Mouse (Mus musculus) intestine, embryonic 16.5 days (tissue): ENCODE measurements around the gene Gpr183. TPM values are rescaled to one million over a fixed set of nuclear protein-coding genes. Genes with fewer than 3 reads are reported as not detected.

Experiments
- ATAC-seq: fragments of 200-750 bp; cut with Nextera tagmentation; 2 replicates; pipeline ENCODE4 v1.8.0; 2017; ENCODE audit warnings: moderate TSS enrichment, moderate library complexity
- H3K27ac ChIP-seq: fragments of 300-500 bp; sonication (generic); 2 replicates; pipeline ENCODE4 v1.5.1; 2014; ENCODE audit warnings: mild to moderate bottlenecking, low read length
- H3K27me3 ChIP-seq: fragments of 300-500 bp; sonication (generic); replicated peaks from 2 replicates; pipeline ENCODE4 v1.6.1; 2014; ENCODE audit warnings: low read length, control low read depth, mixed read lengths; ENCODE audit not compliant: control insufficient read depth, insufficient read depth
- H3K36me3 ChIP-seq: fragments of 300-500 bp; sonication (generic); 2 replicates; pipeline ENCODE4 v1.6.1; 2014; ENCODE audit warnings: low read length, control low read depth; ENCODE audit not compliant: control insufficient read depth, insufficient read depth
- H3K4me1 ChIP-seq: fragments of 300-500 bp; sonication (generic); 2 replicates; pipeline ENCODE4 v1.6.1; 2014; ENCODE audit warnings: low read length, control low read depth, mixed read lengths; ENCODE audit not compliant: control insufficient read depth, insufficient read depth
- H3K4me2 ChIP-seq: fragments of 300-500 bp; sonication (generic); 2 replicates; pipeline ENCODE4 v1.6.1; 2014; ENCODE audit warnings: low read depth, low read length, control low read depth
- H3K4me3 ChIP-seq: fragments of 300-500 bp; sonication (generic); 2 replicates; pipeline ENCODE4 v1.5.1; 2014; ENCODE audit warnings: mild to moderate bottlenecking, low read length
- H3K9ac ChIP-seq: fragments of 300-500 bp; sonication (generic); 2 replicates; pipeline ENCODE4 v1.6.1; 2014; ENCODE audit warnings: low read depth, low read length
- H3K9me3 ChIP-seq: fragments of 300-500 bp; sonication (generic); 2 replicates; pipeline ENCODE4 v1.6.1; 2016; ENCODE audit warnings: low read length, control low read depth; ENCODE audit not compliant: control insufficient read depth
- WGBS: fragments of 180-500 bp; shearing (Covaris S2); extraction: QIAGEN DNeasy Blood & Tissue Kit; methylation state at CpG from one replicate; pipeline ENCODE4 v1.1.7; 2014; 5-methylcytosine and 5-hydroxymethylcytosine counted together
- polyA plus RNA-seq: library from polyadenylated mRNA; unstranded; fragments of >200 nt; fragmentation: Nextera tagmentation; extraction: Ambion mirVana; gene quantifications from 2 replicates; pipeline ENCODE4 v1.2.1, GENCODE M21; 2015

Gpr183 gene
- polyA plus RNA-seq, 1 experiment from 2014 or later: 4.1 TPM

GRCm38 (mm10) chr14:121960531-121960930 lies 4.5 kb downstream of the Gpr183 start:
- no peak for ATAC-seq
- no peak overlapping the region for H3K4me2 ChIP-seq
- no peaks in the 10 kb centered on the region for H3K36me3 ChIP-seq
- no peak overlapping the region for H3K27ac ChIP-seq
- H3K9me3 ChIP-seq: no peaks in the 10 kb centered on the region
- H3K4me1 ChIP-seq: peaks cover 22% of the 10 kb centered on the region
- no peak overlapping the region for H3K4me3 ChIP-seq
- H3K9ac ChIP-seq: no peak overlapping the region
- no peaks in the 10 kb centered on the region for H3K27me3 ChIP-seq
- 74% methylated on average over 2 of the region's 2 CpGs for WGBS

- no peak overlapping the region for H3K4me3 ChIP-seq
- peaks cover 21% of the 10 kb centered on the region for H3K4me1 ChIP-seq
- no peak overlapping the region for H3K9ac ChIP-seq
- H3K27ac ChIP-seq: no peak overlapping the region
- 81% methylated on average over 4 of the region's 4 CpGs for WGBS
- no peak for ATAC-seq
- H3K27me3 ChIP-seq: no peaks in the 10 kb centered on the region
- H3K36me3 ChIP-seq: no peaks in the 10 kb centered on the region
- H3K4me2 ChIP-seq: no peak overlapping the region
- H3K9me3 ChIP-seq: no peaks in the 10 kb centered on the region
These were observed 5.0 kb downstream of the Gpr183 start for GRCm38 (mm10) chr14:121960031-121960430.

GRCm38 (mm10) chr14:121959538-121959980 lies 5.4 kb downstream of the Gpr183 start:
- Histone ChIP-seq H3K4me1 (peaks cover 19% of the 10 kb centered on the region), H3K9me3 (no peaks in the 10 kb centered on the region)
- WGBS: 88% methylated on average over 3 of the region's 3 CpGs

GRCm38 (mm10) chr14:121958751-121959537 lies 6.1 kb downstream of the Gpr183 start:
- H3K4me1 ChIP-seq: peaks cover 18% of the 10 kb centered on the region
- H3K4me3 ChIP-seq: no peak overlapping the region
- no peak overlapping the region for H3K9ac ChIP-seq
- peak; percentile 63 for ATAC-seq
- no peaks in the 10 kb centered on the region; the same call in 1 of the 2 replicates for H3K36me3 ChIP-seq
- H3K27ac ChIP-seq: no peak overlapping the region
- 49% methylated on average over 10 of the region's 10 CpGs for WGBS
- no peak overlapping the region for H3K4me2 ChIP-seq
- H3K9me3 ChIP-seq: no peaks in the 10 kb centered on the region
- H3K27me3 ChIP-seq: no peaks in the 10 kb centered on the region

More at GRCm38 (mm10) chr14:121959538-121959980, 5.4 kb downstream of the Gpr183 start:
- no peak for ATAC-seq
- H3K9ac ChIP-seq: no peak overlapping the region
- H3K27me3 ChIP-seq: no peaks in the 10 kb centered on the region
- no peak overlapping the region for H3K4me2 ChIP-seq
- no peaks in the 10 kb centered on the region for H3K36me3 ChIP-seq
- no peak overlapping the region for H3K27ac ChIP-seq
- H3K4me3 ChIP-seq: no peak overlapping the region

GRCm38 (mm10) chr14:121958041-121958750 lies 6.8 kb downstream of the Gpr183 start:
- Histone ChIP-seq H3K27me3 (no peaks in the 10 kb centered on the region), H3K4me3 (no peak overlapping the region), H3K27ac (no peak overlapping the region), H3K9ac (no peak overlapping the region), H3K4me1 (peaks cover 11% of the 10 kb centered on the region), H3K9me3 (no peaks in the 10 kb centered on the region), H3K4me2 (no peak overlapping the region), H3K36me3 (no peaks in the 10 kb centered on the region; the same call in 1 of the 2 replicates)
- WGBS: 82% methylated on average over 3 of the region's 3 CpGs
- no peak for ATAC-seq

GRCm38 (mm10) chr14:121957176-121957871 lies 7.7 kb downstream of the Gpr183 start:
- Histone ChIP-seq H3K4me3 (no peak overlapping the region), H3K27ac (no peak overlapping the region), H3K9ac (no peak overlapping the region), H3K4me1 (peaks cover 10% of the 10 kb centered on the region), H3K36me3 (no peaks in the 10 kb centered on the region; the same call in 1 of the 2 replicates), H3K9me3 (no peaks in the 10 kb centered on the region), H3K27me3 (no peaks in the 10 kb centered on the region), H3K4me2 (no peak overlapping the region)
- 87% methylated on average over 10 of the region's 10 CpGs for WGBS
- ATAC-seq: no peak

- ATAC-seq: no peak
- 89% methylated on average over 5 of the region's 5 CpGs for WGBS
- H3K4me1 ChIP-seq: peaks cover 8% of the 10 kb centered on the region
- no peaks in the 10 kb centered on the region for H3K9me3 ChIP-seq
- H3K9ac ChIP-seq: no peak overlapping the region
- no peaks in the 10 kb centered on the region for H3K27me3 ChIP-seq
- H3K4me2 ChIP-seq: no peak overlapping the region
- no peak overlapping the region for H3K4me3 ChIP-seq
- no peaks in the 10 kb centered on the region; the same call in 1 of the 2 replicates for H3K36me3 ChIP-seq
- H3K27ac ChIP-seq: no peak overlapping the region
These were observed 8.7 kb downstream of the Gpr183 start for GRCm38 (mm10) chr14:121956291-121956690.

- peaks cover 4% of the 10 kb centered on the region; the same call in 1 of the 2 replicates for H3K4me1 ChIP-seq
- H3K9ac ChIP-seq: no peak overlapping the region
- H3K27me3 ChIP-seq: no peaks in the 10 kb centered on the region
- 68% methylated on average over 5 of the region's 5 CpGs for WGBS
- no peak for ATAC-seq
- no peaks in the 10 kb centered on the region for H3K9me3 ChIP-seq
- H3K4me3 ChIP-seq: no peak overlapping the region
- no peaks in the 10 kb centered on the region; the same call in 1 of the 2 replicates for H3K36me3 ChIP-seq
- H3K4me2 ChIP-seq: no peak overlapping the region
- H3K27ac ChIP-seq: no peak overlapping the region
These were observed 9.7 kb downstream of the Gpr183 start for GRCm38 (mm10) chr14:121955176-121955795.

- WGBS: 96% methylated on average over 12 of the region's 12 CpGs
- Histone ChIP-seq H3K36me3 (no peaks in the 10 kb centered on the region; the same call in 1 of the 2 replicates), H3K27me3 (no peaks in the 10 kb centered on the region), H3K4me1 (peaks cover 4% of the 10 kb centered on the region; the same call in 1 of the 2 replicates), H3K4me3 (no peak overlapping the region), H3K4me2 (no peak overlapping the region), H3K27ac (no peak overlapping the region), H3K9ac (no peak overlapping the region), H3K9me3 (no peaks in the 10 kb centered on the region)
- no peak for ATAC-seq
These were observed 10.4 kb downstream of the Gpr183 start for GRCm38 (mm10) chr14:121954608-121955007.
